Mouse (Mus musculus) left cerebral cortex, postnatal 36 days (tissue): ENCODE measurements around the gene Syna. TPM values are rescaled to one million over a fixed set of nuclear protein-coding genes. Genes with fewer than 3 reads are reported as not detected.

Experiments
- DNase-seq, 2 experiments: peaks; one replicate each; pipeline ENCODE4 v3.0.0; 2021 to 2022; ENCODE audit warnings: low spot score in 2 of 2, mixed read lengths in 1 of 2
- intact Hi-C: fragments of 180-260 bp; cut with DNase I; formaldehyde crosslinking; loops from one replicate; pipeline ENCODE4 v1.15.1; 2025
- total RNA-seq, 2 experiments: library from RNA; stranded (reverse); gene quantifications; 2 replicates each; pipeline ENCODE4 v1.2.3; 2021

Gene Syna
- total RNA-seq, 2 experiments from 2014 or later = 0.15 to 0.18 TPM

GRCm38 (mm10) chr5:134571730-134572507, 11.9 kb upstream of the Syna start:
- intact Hi-C loops = no loop called here
- peak; percentile 25 to 44 for DNase-seq

GRCm38 (mm10) chr5:134568964-134569491, 9.1 kb upstream of the Syna start:
- intact Hi-C loops = loop anchor here (2.0 kb wide), 1 partner anchor 16 kb away; the partner anchor contains the start of gene Clip2
- DNase-seq = no peak

- intact Hi-C loops = loop anchor here (2.0 kb wide), 1 partner anchor 15 kb away; the partner anchor contains the start of gene Clip2
- DNase-seq = no peak
Observed at GRCm38 (mm10) chr5:134568030-134568429, 8.1 kb upstream of the Syna start.

GRCm38 (mm10) chr5:134567445-134567844, 7.5 kb upstream of the Syna start:
- intact Hi-C loops = no loop called here
- DNase-seq = no peak

- intact Hi-C loops = no loop called here
Observed at GRCm38 (mm10) chr5:134565696-134566095, 5.7 kb upstream of the Syna start.

GRCm38 (mm10) chr5:134564272-134564671, 4.3 kb upstream of the Syna start:
- intact Hi-C loops = no loop called here
- DNase-seq = no peak

More at GRCm38 (mm10) chr5:134565696-134566095, 5.7 kb upstream of the Syna start:
- DNase-seq = no peak

- intact Hi-C loops = no loop called here
- no peak for DNase-seq
Observed at GRCm38 (mm10) chr5:134560450-134561171, 640 bp upstream of the Syna start.

- intact Hi-C loops = no loop called here
- DNase-seq = peak; percentile 79 to 80
Observed at GRCm38 (mm10) chr5:134555463-134556164, 4.4 kb downstream of the Syna start.

GRCm38 (mm10) chr5:134553951-134554546, 5.9 kb downstream of the Syna start:
- intact Hi-C loops = loop anchor here (2.0 kb wide), 1 partner anchor 15 kb away; no protein-coding TSS in a partner anchor
- no peak for DNase-seq

- intact Hi-C loops = loop anchor here (2.0 kb wide), 1 partner anchor 16 kb away; no protein-coding TSS in a partner anchor
- DNase-seq = peak; percentile 98 to 99
Observed at GRCm38 (mm10) chr5:134552110-134552972, 7.6 kb downstream of the Syna start, which contains the start of gene Clip2. Gene Clip2, minus strand, starts transcription at chr5:134552434.

GRCm38 (mm10) chr5:134551233-134552109, 8.5 kb downstream of the Syna start:
- intact Hi-C loops = loop anchor here (2.0 kb wide), 2 partner anchors 17 to 39 kb away; no protein-coding TSS in a partner anchor
- peak; percentile 65 to 73 for DNase-seq

- intact Hi-C loops = loop anchor here (2.0 kb wide), 1 partner anchor 38 kb away; no protein-coding TSS in a partner anchor
- no peak for DNase-seq
Observed at GRCm38 (mm10) chr5:134550836-134551232, 9.1 kb downstream of the Syna start.

- DNase-seq = no peak
- intact Hi-C loops = loop anchor here (2.0 kb wide), 1 partner anchor 37 kb away; no protein-coding TSS in a partner anchor
Observed at GRCm38 (mm10) chr5:134549640-134550168, 10.3 kb downstream of the Syna start.

GRCm38 (mm10) chr5:134548306-134548705, 11.7 kb downstream of the Syna start:
- no peak for DNase-seq
- intact Hi-C loops = no loop called here

- DNase-seq = no peak
- intact Hi-C loops = no loop called here
Observed at GRCm38 (mm10) chr5:134546790-134547189, 13.2 kb downstream of the Syna start.

GRCm38 (mm10) chr5:134545242-134545629, 14.7 kb downstream of the Syna start:
- no peak for DNase-seq
- intact Hi-C loops = no loop called here
